Mouse (Mus musculus) bone marrow macrophage, adult 2 months (primary cell): ENCODE data around the gene Tln2. TPM values are rescaled to one million over a fixed set of nuclear protein-coding genes. Genes with fewer than 3 reads are reported as not detected.
A peak's percentile ranks its signal among the peaks of the same experiment; 100 is the strongest.

Source experiments
- H3K27ac ChIP-seq: 2 replicates; pipeline ENCODE4 v1.5.1; 2012; ENCODE audit warnings: low read depth, low read length; ENCODE audit not compliant: insufficient read depth
- H3K4me1 ChIP-seq: 2 replicates; pipeline ENCODE4 v1.6.1; 2012; ENCODE audit warnings: low read length; ENCODE audit not compliant: control insufficient read depth, insufficient read depth
- H3K4me3 ChIP-seq: 2 replicates; pipeline ENCODE4 v1.5.1; 2012; ENCODE audit warnings: mild to moderate bottlenecking, low read length, moderate library complexity; ENCODE audit not compliant: insufficient read depth
- CTCF ChIP-seq: IDR thresholded peaks from 2 replicates; pipeline ENCODE4 v1.5.1; 2012; ENCODE audit warnings: low read depth, mild to moderate bottlenecking, low read length, moderate library complexity
- POLR2A ChIP-seq: IDR thresholded peaks from 2 replicates; pipeline ENCODE4 v1.6.1; 2012; ENCODE audit warnings: mild to moderate bottlenecking, low read depth, low read length, borderline replicate concordance
- polyA plus RNA-seq: library from polyadenylated mRNA; stranded (reverse); fragments of >200 nt; gene quantifications from 2 replicates; pipeline ENCODE4 v1.2.4, GENCODE M21; 2012; ENCODE audit not compliant: missing spikeins, insufficient read depth, insufficient read length

Tln2 gene
- polyA plus RNA-seq, 1 experiment: 0.42 TPM

DNA sequence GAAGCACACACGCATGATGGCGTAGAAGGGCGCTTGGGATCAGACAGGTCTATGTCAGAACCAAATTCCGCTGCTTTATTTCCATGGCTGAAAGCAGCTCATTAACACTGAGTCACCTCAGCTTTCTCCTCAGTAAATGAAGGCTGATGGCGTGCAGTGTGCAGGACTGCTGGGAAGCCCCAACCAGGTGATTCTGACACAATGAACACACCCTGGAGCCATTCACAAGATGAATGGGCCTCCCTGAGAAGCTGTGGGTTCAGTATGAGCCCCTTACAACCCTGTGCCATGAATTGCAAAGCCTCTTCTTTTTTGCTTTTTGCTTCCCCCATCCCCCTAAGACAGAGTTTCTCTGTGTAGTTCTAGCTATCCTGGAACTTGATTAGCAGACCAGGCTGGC lies 212.3 kb downstream of the Tln2 start:
- Histone ChIP-seq H3K4me3 (no peak overlapping the region), H3K4me1 (no peaks in the 10 kb centered on the region), H3K27ac (no peak overlapping the region)
- TF ChIP-seq CTCF (no peak), POLR2A (no peak)

DNA sequence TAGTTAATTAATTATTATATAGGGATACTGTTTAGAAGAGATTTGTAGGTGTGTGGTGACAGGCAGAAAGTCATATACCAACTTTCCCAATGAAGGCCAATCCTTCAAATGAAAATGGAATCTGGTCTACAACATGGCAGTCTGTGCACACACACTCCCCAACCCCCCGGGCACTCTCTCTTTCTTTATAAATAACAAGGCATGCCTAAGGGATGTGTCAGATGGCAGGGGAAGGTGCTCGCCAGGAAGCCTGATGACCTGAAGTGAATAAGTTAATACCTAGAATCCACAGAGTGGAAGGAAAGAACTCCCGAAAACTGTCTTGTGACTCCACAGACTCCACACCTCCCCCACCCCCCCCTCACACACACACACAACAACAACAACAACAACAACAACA lies 228.2 kb downstream of the Tln2 start:
- TF ChIP-seq POLR2A (no peak), CTCF (no peak)
- Histone ChIP-seq H3K4me1 (no peaks in the 10 kb centered on the region), H3K27ac (no peak overlapping the region), H3K4me3 (no peak overlapping the region)

DNA sequence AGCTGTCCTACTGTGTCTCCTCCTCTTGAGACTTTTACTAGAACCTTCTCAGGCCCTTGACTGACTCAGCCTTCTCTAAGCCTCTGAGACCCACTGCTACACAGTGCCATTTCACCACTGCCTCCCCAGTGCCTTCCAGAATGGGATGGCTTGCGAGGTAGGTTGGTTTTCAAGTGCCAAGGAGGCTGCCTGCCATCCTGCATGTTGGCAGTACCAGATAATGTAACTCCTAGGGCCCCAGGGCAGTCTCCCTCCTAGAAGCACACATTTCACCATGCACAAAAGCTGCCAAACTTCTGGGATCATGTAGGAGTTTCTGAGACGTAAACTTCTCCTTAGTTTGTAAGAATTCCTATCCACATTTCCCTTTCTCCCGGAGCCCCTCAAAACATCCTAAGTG lies 231.1 kb downstream of the Tln2 start:
- peaks cover 4% of the 10 kb centered on the region for H3K4me1 ChIP-seq
- H3K4me3 ChIP-seq: no peak overlapping the region
- no peak overlapping the region for H3K27ac ChIP-seq
- no peak for TF ChIP-seq CTCF
- no peak for TF ChIP-seq POLR2A

DNA sequence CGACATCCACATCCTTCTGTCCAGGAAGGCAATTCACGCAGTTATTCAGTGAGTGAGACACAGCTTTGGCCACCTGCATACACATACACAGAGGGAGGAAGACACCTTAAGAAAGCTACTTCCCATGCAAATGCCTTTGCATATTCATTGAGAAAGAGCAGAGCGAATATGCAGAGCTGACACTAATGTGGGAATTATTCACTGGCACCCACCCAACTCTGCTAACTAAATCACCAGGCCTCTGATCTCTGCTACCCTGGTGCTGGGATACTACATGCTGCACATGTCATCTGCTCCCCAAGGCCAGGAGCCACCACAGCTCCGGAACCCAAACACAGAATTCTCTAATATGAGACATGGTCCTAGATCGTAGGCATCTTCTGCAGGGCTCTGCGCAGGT lies 237.6 kb downstream of the Tln2 start:
- H3K4me3 ChIP-seq: no peak overlapping the region
- H3K4me1 ChIP-seq: peaks cover 4% of the 10 kb centered on the region
- no peak for TF ChIP-seq POLR2A
- no peak for TF ChIP-seq CTCF
- H3K27ac ChIP-seq: no peak overlapping the region

DNA sequence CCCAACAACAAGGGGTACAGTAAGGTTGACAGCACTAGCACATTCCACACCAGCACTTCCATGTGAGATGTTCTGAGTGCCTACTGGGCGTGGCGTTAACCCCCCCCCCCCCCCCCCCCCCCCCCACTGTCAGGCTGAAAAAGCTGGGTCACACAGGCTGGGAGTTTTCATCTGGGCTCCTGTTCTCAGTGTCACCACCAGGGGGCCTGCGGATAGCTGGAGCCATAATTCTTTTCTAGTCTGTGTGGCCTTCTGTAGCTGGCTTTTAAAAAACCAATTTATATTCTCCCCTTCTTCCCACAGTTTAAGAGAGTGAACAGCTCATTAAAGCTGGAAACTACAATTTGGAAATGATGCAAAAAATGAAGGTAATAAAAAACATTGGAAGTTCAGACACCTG lies 244.1 kb downstream of the Tln2 start:
- no peak overlapping the region for H3K27ac ChIP-seq
- TF ChIP-seq CTCF: peak; percentile 49
- TF ChIP-seq POLR2A: no peak
- H3K4me1 ChIP-seq: no peaks in the 10 kb centered on the region
- H3K4me3 ChIP-seq: no peak overlapping the region

DNA sequence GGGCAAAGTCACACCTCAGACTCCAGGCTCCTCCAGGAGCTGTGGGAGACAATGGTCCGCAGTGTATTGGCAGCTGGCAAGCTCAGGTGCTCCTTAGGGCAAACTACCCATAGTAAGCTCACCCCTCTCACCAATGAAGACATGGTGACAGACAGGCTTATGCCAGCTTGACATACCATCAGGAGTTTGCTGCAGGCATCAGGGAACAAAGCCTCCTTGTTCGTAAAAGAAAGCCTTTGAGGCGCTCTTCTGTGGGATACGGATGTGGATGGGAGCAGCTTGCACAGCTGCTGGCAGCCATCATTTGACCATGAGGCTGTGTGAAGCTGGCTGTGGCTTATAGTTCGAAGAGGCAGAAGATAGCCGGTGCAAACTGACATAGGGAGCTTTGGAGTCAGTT lies 254.5 kb downstream of the Tln2 start:
- TF ChIP-seq POLR2A (no peak), CTCF (no peak)
- Histone ChIP-seq H3K4me3 (no peak overlapping the region), H3K27ac (no peak overlapping the region), H3K4me1 (peaks cover 21% of the 10 kb centered on the region)

DNA sequence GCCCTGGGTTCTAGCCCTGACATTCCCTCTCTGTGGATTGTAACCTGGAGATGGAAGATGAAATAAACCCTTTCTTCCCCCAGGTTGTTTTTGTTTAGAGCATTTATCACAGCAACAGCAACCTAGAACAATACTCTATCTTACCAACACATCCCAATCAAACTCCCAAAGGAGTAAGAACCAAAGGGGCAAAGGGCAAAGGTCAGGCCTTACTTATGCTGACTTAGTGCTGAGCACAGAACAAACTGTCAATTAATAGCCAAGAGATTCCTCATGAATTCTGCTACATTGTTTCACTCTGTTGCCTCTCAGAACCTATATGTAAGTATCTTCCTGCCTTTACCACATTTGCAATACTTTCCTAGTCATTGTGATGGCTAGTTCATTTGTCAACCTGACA lies 255.5 kb downstream of the Tln2 start:
- Histone ChIP-seq H3K4me3 (no peak overlapping the region), H3K4me1 (peaks cover 21% of the 10 kb centered on the region), H3K27ac (no peak overlapping the region)
- TF ChIP-seq POLR2A: no peak
- no peak for TF ChIP-seq CTCF

DNA sequence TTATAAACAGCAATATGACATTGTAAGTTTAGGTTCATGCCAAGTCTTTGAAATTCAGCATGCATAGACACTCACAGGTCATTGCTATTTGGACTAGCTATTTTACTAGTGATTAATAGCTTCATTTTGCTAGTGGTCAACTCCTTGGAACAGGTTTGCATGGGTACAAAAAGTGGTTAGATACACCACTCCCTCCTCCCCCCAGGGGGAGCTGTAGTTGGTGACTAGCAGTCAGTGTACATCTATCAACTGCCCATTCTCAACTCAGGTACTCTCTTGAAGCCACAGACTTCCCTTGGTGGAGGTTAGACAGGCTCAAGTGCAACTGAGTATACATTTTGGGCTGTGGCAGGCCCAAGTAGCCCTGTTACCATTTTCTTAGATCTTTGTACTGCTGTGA lies 256.5 kb downstream of the Tln2 start:
- TF ChIP-seq CTCF: no peak
- TF ChIP-seq POLR2A: no peak
- H3K27ac ChIP-seq: no peak overlapping the region
- H3K4me1 ChIP-seq: peaks cover 21% of the 10 kb centered on the region
- H3K4me3 ChIP-seq: no peak overlapping the region

DNA sequence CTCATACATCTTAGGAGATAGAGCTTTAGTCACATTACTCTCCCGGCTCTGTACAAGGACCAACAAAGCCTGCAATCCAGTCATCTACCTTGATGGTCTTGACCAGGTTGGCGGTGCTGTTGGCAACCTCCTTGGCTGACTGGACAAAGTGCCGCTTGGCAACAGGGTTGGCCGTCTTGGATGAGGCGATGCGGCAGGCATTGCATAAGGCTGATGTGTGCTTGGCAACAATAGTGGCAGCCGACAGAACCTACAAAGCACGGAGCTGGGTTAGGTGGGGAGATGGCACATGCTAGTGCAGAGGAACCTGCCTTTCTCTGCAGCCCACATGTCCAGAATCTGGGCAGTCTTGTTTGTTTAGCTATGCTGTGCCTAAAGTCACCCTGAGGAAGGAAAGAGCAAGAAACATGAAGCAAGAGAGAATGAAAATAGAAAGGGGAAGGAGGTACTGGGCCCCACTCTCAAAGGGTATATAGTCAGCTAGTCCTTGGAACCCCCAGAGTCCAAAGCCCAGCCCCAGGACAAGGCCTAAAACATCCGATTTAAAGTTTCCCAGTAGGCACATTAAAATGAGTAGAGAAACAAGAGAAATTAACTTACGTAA lies 257.0 kb downstream of the Tln2 start:
- Histone ChIP-seq H3K27ac (peak overlapping the region; percentile 75), H3K4me3 (no peak overlapping the region), H3K4me1 (peaks cover 21% of the 10 kb centered on the region)
- TF ChIP-seq CTCF (no peak), POLR2A (no peak)

DNA sequence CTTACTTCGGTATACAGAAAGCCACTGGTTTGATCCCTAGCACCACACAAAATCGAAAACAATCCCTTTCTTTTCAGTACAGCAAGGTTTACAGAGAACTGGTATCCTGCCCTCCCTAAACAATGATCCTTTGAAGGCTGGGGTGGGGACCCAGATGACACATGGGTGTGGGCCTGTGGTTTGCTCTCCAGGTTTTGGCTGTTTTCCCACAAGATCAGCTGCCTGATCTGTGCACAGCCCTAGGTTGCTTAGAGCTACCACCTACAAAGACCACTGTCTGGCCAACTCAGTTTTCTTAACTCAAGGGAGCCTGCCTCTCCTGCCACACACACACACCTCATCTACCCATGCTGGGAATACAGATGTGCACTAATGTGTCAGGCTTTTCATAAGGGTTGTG lies 257.9 kb downstream of the Tln2 start:
- Histone ChIP-seq H3K27ac (no peak overlapping the region), H3K4me3 (no peak overlapping the region), H3K4me1 (peaks cover 21% of the 10 kb centered on the region)
- TF ChIP-seq POLR2A (no peak), CTCF (no peak)

DNA sequence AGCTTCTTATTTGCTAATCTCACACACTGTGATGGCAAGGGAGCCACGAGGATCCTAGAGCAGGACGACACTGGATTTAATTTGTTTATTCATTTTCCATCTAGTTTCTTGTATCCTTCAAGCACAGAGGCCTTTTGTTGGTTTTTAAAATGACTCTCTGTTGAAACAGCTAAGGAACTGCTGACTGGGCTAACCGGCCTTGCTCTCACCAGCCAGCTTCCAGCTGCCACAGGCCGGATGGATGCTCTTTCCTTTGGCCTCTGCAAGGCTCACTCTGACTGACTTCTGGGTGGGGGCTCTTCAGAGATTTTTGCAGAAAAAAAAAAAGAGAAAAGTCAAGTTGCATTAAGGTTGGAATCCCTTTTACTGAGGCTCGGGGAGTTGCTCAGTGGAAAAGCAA lies 258.7 kb downstream of the Tln2 start:
- peaks cover 21% of the 10 kb centered on the region for H3K4me1 ChIP-seq
- H3K4me3 ChIP-seq: no peak overlapping the region
- TF ChIP-seq POLR2A: no peak
- no peak for TF ChIP-seq CTCF
- H3K27ac ChIP-seq: no peak overlapping the region
